7 mouse cellular contexts compared by ENCODE assay signal in the genomic region with DNA sequence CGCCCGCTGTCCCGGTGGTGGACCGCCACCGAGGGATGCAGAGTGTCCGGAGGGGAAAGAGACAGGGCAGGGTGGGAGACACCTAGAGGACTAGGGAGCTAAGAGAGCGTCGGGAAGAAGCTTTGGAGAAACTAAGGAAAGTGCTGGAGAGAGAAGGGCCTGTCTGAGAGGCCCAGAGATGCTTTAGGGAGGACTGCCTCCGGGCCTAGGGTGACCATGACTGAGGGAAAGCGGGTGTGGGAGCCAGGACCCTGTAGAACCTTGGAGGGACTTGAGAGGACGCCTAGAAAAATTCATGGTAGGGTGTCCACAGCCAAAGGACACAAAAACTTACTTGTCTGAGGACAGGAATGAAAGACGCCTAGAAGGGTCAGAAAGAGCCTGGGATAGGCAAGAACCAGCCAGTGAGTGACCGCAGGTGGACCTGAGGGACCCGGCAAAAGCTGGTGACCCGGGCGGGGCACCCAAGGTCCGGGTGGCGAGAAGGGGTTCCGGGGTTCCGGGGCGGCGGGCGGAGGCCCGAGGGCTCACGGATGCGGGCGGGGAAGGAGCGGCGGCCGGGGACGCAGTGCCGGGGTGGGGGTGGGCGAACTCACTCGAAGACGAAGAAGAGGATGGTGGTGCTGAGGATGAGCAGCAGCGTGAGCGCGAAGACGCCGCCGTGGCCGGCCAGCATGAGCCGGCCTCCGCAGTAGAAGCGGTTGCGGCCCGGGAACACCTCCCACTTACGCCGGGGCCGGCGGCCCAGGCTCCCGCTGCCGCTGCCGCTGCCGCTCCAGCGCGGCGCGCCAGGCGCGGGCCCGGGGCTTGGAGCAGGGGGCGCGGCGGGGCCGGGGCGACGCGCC. TPM values are rescaled to one million over a fixed set of nuclear protein-coding genes. Genes with fewer than 3 reads are reported as not detected.
A peak's percentile ranks its signal among the peaks of the same experiment; 100 is the strongest.
DNase-seq lines count a peak whose midpoint lies in the region; ATAC-seq and TF ChIP-seq lines count a peak whose summit lies in the region.

No protein-coding gene starts in this region.

- no peak for TF ChIP-seq EP300 in liver, postnatal 0 days (IDR thresholded peaks at IDR 0.05; ENCODE audit: low read depth)

- peak; percentile 35 for ATAC-seq in neural tube, embryonic 11.5 days (ENCODE audit: insufficient read depth, low FRiP score, low TSS enrichment)
- ATAC-seq in embryonic facial prominence, embryonic 13.5 days (ENCODE audit: insufficient number of reproducible peaks, insufficient read depth, low FRiP score, low TSS enrichment, low read depth): no peak
- peak; percentile 82 for ATAC-seq in hindbrain, embryonic 14.5 days (ENCODE audit: low FRiP score)
- ATAC-seq in liver, postnatal 0 days: peak; percentile 71
- peak; percentile 48; the same call in 1 of the 2 replicates for ATAC-seq in stomach, embryonic 16.5 days (ENCODE audit: insufficient read depth, low FRiP score)

- H3K4me1 ChIP-seq in neural tube, embryonic 11.5 days (ENCODE audit: control insufficient read depth, insufficient read depth, low read length): peaks cover 10% of the 10 kb centered on the region
- peaks cover 30% of the 10 kb centered on the region for H3K4me1 ChIP-seq in embryonic facial prominence, embryonic 13.5 days
- peaks cover 14% of the 10 kb centered on the region; the same call in 1 of the 2 replicates for H3K4me1 ChIP-seq in hindbrain, embryonic 14.5 days (replicated peaks; ENCODE audit: control insufficient read depth, insufficient read depth, low read length)
- H3K4me1 ChIP-seq in liver, postnatal 0 days (ENCODE audit: insufficient read depth): peaks cover 22% of the 10 kb centered on the region
- H3K4me1 ChIP-seq in stomach, embryonic 16.5 days (ENCODE audit: control insufficient read depth, insufficient read depth, low read length): peaks cover 16% of the 10 kb centered on the region

- WGBS in neural tube, embryonic 11.5 days: 2% methylated on average over 49 of the region's 69 CpGs
- 1% methylated on average over 53 of the region's 69 CpGs for WGBS in embryonic facial prominence, embryonic 13.5 days
- 2% methylated on average over 49 of the region's 69 CpGs for WGBS in hindbrain, embryonic 14.5 days
- WGBS in liver, postnatal 0 days (ENCODE audit: insufficient replicate concordance): 5% methylated on average over 45 of the region's 69 CpGs
- 4% methylated on average over 36 of the region's 69 CpGs for WGBS in stomach, embryonic 16.5 days

- no peak for TF ChIP-seq CTCF in liver, postnatal 0 days (IDR thresholded peaks at IDR 0.05; ENCODE audit: low read depth)

- H3K9ac ChIP-seq in neural tube, embryonic 11.5 days (ENCODE audit: low read length): peak overlapping the region; percentile 93
- peak overlapping the region; percentile 91 for H3K9ac ChIP-seq in embryonic facial prominence, embryonic 13.5 days
- H3K9ac ChIP-seq in hindbrain, embryonic 14.5 days: peak overlapping the region; percentile 93
- H3K9ac ChIP-seq in liver, postnatal 0 days (replicated peaks): peak overlapping the region; percentile 91
- peak overlapping the region; percentile 97 for H3K9ac ChIP-seq in stomach, embryonic 16.5 days (ENCODE audit: low read length)

- H3K27me3 ChIP-seq in neural tube, embryonic 11.5 days (ENCODE audit: control insufficient read depth, insufficient read depth, low read length): no peaks in the 10 kb centered on the region
- H3K27me3 ChIP-seq in embryonic facial prominence, embryonic 13.5 days: no peaks in the 10 kb centered on the region
- no peaks in the 10 kb centered on the region for H3K27me3 ChIP-seq in hindbrain, embryonic 14.5 days (ENCODE audit: control insufficient read depth, insufficient read depth, low read length)
- H3K27me3 ChIP-seq in liver, postnatal 0 days (ENCODE audit: insufficient read depth, low read length): no peaks in the 10 kb centered on the region
- no peaks in the 10 kb centered on the region for H3K27me3 ChIP-seq in stomach, embryonic 16.5 days (ENCODE audit: control insufficient read depth, insufficient read depth, low read length)

- no peaks in the 10 kb centered on the region for H3K9me3 ChIP-seq in neural tube, embryonic 11.5 days (ENCODE audit: control insufficient read depth, low read length)
- no peaks in the 10 kb centered on the region for H3K9me3 ChIP-seq in embryonic facial prominence, embryonic 13.5 days
- H3K9me3 ChIP-seq in hindbrain, embryonic 14.5 days (ENCODE audit: control insufficient read depth, low read length): no peaks in the 10 kb centered on the region
- H3K9me3 ChIP-seq in liver, postnatal 0 days (ENCODE audit: low read length): no peaks in the 10 kb centered on the region
- H3K9me3 ChIP-seq in stomach, embryonic 16.5 days (replicated peaks; ENCODE audit: control insufficient read depth, low read length): no peaks in the 10 kb centered on the region

- 0 out of 2 replicates have a peak overlapping the region, but pooled peaks have one; percentile 60 for H3K27ac ChIP-seq in neural tube, embryonic 11.5 days (ENCODE audit: low read depth, low read length)
- peak overlapping the region; percentile 69 for H3K27ac ChIP-seq in embryonic facial prominence, embryonic 13.5 days
- peak overlapping the region; percentile 90 for H3K27ac ChIP-seq in hindbrain, embryonic 14.5 days
- H3K27ac ChIP-seq in liver, postnatal 0 days (ENCODE audit: low read depth): peak overlapping the region; percentile 81
- H3K27ac ChIP-seq in stomach, embryonic 16.5 days (ENCODE audit: low read length): peak overlapping the region; percentile 46; the same call in 1 of the 2 replicates

- H3K4me2 ChIP-seq in neural tube, embryonic 11.5 days (ENCODE audit: low read depth): peak overlapping the region; percentile 65
- H3K4me2 ChIP-seq in embryonic facial prominence, embryonic 13.5 days: peak overlapping the region; percentile 89
- H3K4me2 ChIP-seq in hindbrain, embryonic 14.5 days (replicated peaks): peak overlapping the region; percentile 94
- H3K4me2 ChIP-seq in liver, postnatal 0 days (ENCODE audit: low read depth, low read length): peak overlapping the region; percentile 97
- H3K4me2 ChIP-seq in stomach, embryonic 16.5 days (ENCODE audit: low read depth, low read length): peak overlapping the region; percentile 98

- H3K36me3 ChIP-seq in neural tube, embryonic 11.5 days (ENCODE audit: control insufficient read depth, insufficient read depth, low read length): no peaks in the 10 kb centered on the region
- no peaks in the 10 kb centered on the region for H3K36me3 ChIP-seq in embryonic facial prominence, embryonic 13.5 days
- no peaks in the 10 kb centered on the region for H3K36me3 ChIP-seq in hindbrain, embryonic 14.5 days (replicated peaks; ENCODE audit: control insufficient read depth, insufficient read depth)
- no peaks in the 10 kb centered on the region for H3K36me3 ChIP-seq in liver, postnatal 0 days (replicated peaks; ENCODE audit: insufficient read depth, low read length)
- H3K36me3 ChIP-seq in stomach, embryonic 16.5 days (ENCODE audit: control insufficient read depth, insufficient read depth, low read length): no peaks in the 10 kb centered on the region

- H3K4me3 ChIP-seq in neural tube, embryonic 11.5 days (ENCODE audit: low read depth, low read length): peak overlapping the region; percentile 92
- H3K4me3 ChIP-seq in embryonic facial prominence, embryonic 13.5 days: peak overlapping the region; percentile 82
- peak overlapping the region; percentile 84 for H3K4me3 ChIP-seq in hindbrain, embryonic 14.5 days (replicated peaks; ENCODE audit: low read length)
- H3K4me3 ChIP-seq in liver, postnatal 0 days (ENCODE audit: low read depth, low read length): peak overlapping the region; percentile 77
- H3K4me3 ChIP-seq in stomach, embryonic 16.5 days (replicated peaks; ENCODE audit: low read length): peak overlapping the region; percentile 79

- DNase-seq in neural tube, embryonic 11.5 days (ENCODE audit: low spot score): peak; percentile 65
- no peak for DNase-seq in neural tube, embryonic 10.5 days (ENCODE audit: extremely low spot score, low spot score)
- DNase-seq in adipocyte (ENCODE audit: low spot score): peak; percentile 21
- no peak for DNase-seq in hindbrain, embryonic 14.5 days (ENCODE audit: low spot score)
- DNase-seq in liver, postnatal 0 days: no peak

RNA-seq across cellular contexts. Expression of a gene that starts 17.2 kb away (rescaled TPM):
- polyA plus RNA-seq in neural tube, embryonic 11.5 days (2014; fragmentation: Nextera tagmentation; extraction: Ambion mirVana): 3.5 and 5.5 TPM in 2 replicates
- polyA plus RNA-seq in embryonic facial prominence, embryonic 13.5 days (2015; fragmentation: Nextera tagmentation; extraction: Ambion mirVana): 3.9 and 4.2 TPM in 2 replicates
- polyA plus RNA-seq in hindbrain, embryonic 14.5 days (2014; fragmentation: Nextera tagmentation; extraction: Ambion mirVana): 3.0 and 3.9 TPM in 2 replicates
- polyA plus RNA-seq in liver, postnatal 0 days (2015; fragmentation: Nextera tagmentation; extraction: Ambion mirVana): 2.1 and 2.6 TPM in 2 replicates
- polyA plus RNA-seq in stomach, embryonic 16.5 days (2015; fragmentation: Nextera tagmentation; extraction: Ambion mirVana): 2.0 and 3.4 TPM in 2 replicates

RNA-seq across cellular contexts. Expression of a gene that starts 30.7 kb away (rescaled TPM):
- polyA plus RNA-seq in neural tube, embryonic 11.5 days (2014; fragmentation: Nextera tagmentation; extraction: Ambion mirVana): 18.6 and 19.3 TPM in 2 replicates
- 130 and 142 TPM in 2 replicates for polyA plus RNA-seq in embryonic facial prominence, embryonic 13.5 days (2015; fragmentation: Nextera tagmentation; extraction: Ambion mirVana)
- 2.7 and 3.9 TPM in 2 replicates for polyA plus RNA-seq in hindbrain, embryonic 14.5 days (2014; fragmentation: Nextera tagmentation; extraction: Ambion mirVana)
- 0.40 and 0.59 TPM in 2 replicates for polyA plus RNA-seq in liver, postnatal 0 days (2015; fragmentation: Nextera tagmentation; extraction: Ambion mirVana)
- 339 and 468 TPM in 2 replicates for polyA plus RNA-seq in stomach, embryonic 16.5 days (2015; fragmentation: Nextera tagmentation; extraction: Ambion mirVana)

RNA-seq across cellular contexts. Expression of a gene that starts 39.7 kb away (rescaled TPM):
- polyA plus RNA-seq in neural tube, embryonic 11.5 days (2014; fragmentation: Nextera tagmentation; extraction: Ambion mirVana): 9.2 and 11.9 TPM in 2 replicates
- polyA plus RNA-seq in embryonic facial prominence, embryonic 13.5 days (2015; fragmentation: Nextera tagmentation; extraction: Ambion mirVana): 17.1 and 17.4 TPM in 2 replicates
- 9.9 and 10.1 TPM in 2 replicates for polyA plus RNA-seq in hindbrain, embryonic 14.5 days (2014; fragmentation: Nextera tagmentation; extraction: Ambion mirVana)
- polyA plus RNA-seq in liver, postnatal 0 days (2015; fragmentation: Nextera tagmentation; extraction: Ambion mirVana): 5.2 and 5.9 TPM in 2 replicates
- polyA plus RNA-seq in stomach, embryonic 16.5 days (2015; fragmentation: Nextera tagmentation; extraction: Ambion mirVana): 17.9 and 20.1 TPM in 2 replicates

RNA-seq across cellular contexts. Expression of a gene that starts 48.5 kb away (rescaled TPM):
- polyA plus RNA-seq in neural tube, embryonic 11.5 days (2014; fragmentation: Nextera tagmentation; extraction: Ambion mirVana): 24.6 and 31.9 TPM in 2 replicates
- 16.4 and 21.2 TPM in 2 replicates for polyA plus RNA-seq in embryonic facial prominence, embryonic 13.5 days (2015; fragmentation: Nextera tagmentation; extraction: Ambion mirVana)
- 19.7 and 20.4 TPM in 2 replicates for polyA plus RNA-seq in hindbrain, embryonic 14.5 days (2014; fragmentation: Nextera tagmentation; extraction: Ambion mirVana)
- 10.2 and 10.9 TPM in 2 replicates for polyA plus RNA-seq in liver, postnatal 0 days (2015; fragmentation: Nextera tagmentation; extraction: Ambion mirVana)
- polyA plus RNA-seq in stomach, embryonic 16.5 days (2015; fragmentation: Nextera tagmentation; extraction: Ambion mirVana): 13.8 and 14.3 TPM in 2 replicates

RNA-seq across cellular contexts. Expression of a gene that starts 58.2 kb away (rescaled TPM):
- 8.5 and 10.7 TPM in 2 replicates for polyA plus RNA-seq in neural tube, embryonic 11.5 days (2014; fragmentation: Nextera tagmentation; extraction: Ambion mirVana)
- polyA plus RNA-seq in embryonic facial prominence, embryonic 13.5 days (2015; fragmentation: Nextera tagmentation; extraction: Ambion mirVana): 9.5 and 9.9 TPM in 2 replicates
- 6.2 and 7.5 TPM in 2 replicates for polyA plus RNA-seq in hindbrain, embryonic 14.5 days (2014; fragmentation: Nextera tagmentation; extraction: Ambion mirVana)
- 4.5 and 5.3 TPM in 2 replicates for polyA plus RNA-seq in liver, postnatal 0 days (2015; fragmentation: Nextera tagmentation; extraction: Ambion mirVana)
- polyA plus RNA-seq in stomach, embryonic 16.5 days (2015; fragmentation: Nextera tagmentation; extraction: Ambion mirVana): 3.9 and 4.2 TPM in 2 replicates

Comparison
In these comparisons a context has a peak if more than half of its experiments do, and no peak if none do; other contexts are left out.
1. DNase-seq: peak in neural tube, embryonic 11.5 days (single experiment) and adipocyte (single experiment); none in neural tube, embryonic 10.5 days (single experiment), hindbrain, embryonic 14.5 days (single experiment) and liver, postnatal 0 days (single experiment).
2. Peak in every context shown above with its lines, with median percentiles within 50 percentile points of each other: H3K27ac ChIP-seq, H3K4me2 ChIP-seq, H3K4me3 ChIP-seq and H3K9ac ChIP-seq.